Mouse (Mus musculus): ENCODE data around the gene Nhlrc4. TPM values are rescaled to one million over a fixed set of nuclear protein-coding genes. Genes with fewer than 3 reads are reported as not detected.

Gene Nhlrc4
- total RNA-seq, 2 experiments from 2014 or later, result not detected

Other genes starting within 250 kb of the Nhlrc4 start
Only the 30 nearest of the 32 such genes appear.
- gene Rpusd1, start 217.3 kb downstream of the Nhlrc4 start, total RNA-seq (2015), result 6.0 and 7.0 TPM in 2 replicates
- 3.9 TPM in 2 replicates for gene Rpusd1, start 217.3 kb downstream of the Nhlrc4 start, total RNA-seq (2017)
- 0.16 TPM in 1 of 2 replicates, not detected in the other for gene Mslnl, start 208.9 kb downstream of the Nhlrc4 start, total RNA-seq (2015)
- gene Mslnl, start 208.9 kb downstream of the Nhlrc4 start, total RNA-seq (2017), result not detected in 2 replicates
- not detected in 2 replicates for gene Msln, start 190.6 kb downstream of the Nhlrc4 start, total RNA-seq (2015)
- gene Msln, start 190.6 kb downstream of the Nhlrc4 start, total RNA-seq (2017), result not detected in 2 replicates
- gene Narfl, start 171.2 kb downstream of the Nhlrc4 start, total RNA-seq (2015), result 11.6 and 14.5 TPM in 2 replicates
- gene Narfl, start 171.2 kb downstream of the Nhlrc4 start, total RNA-seq (2017), result 12.8 and 28.3 TPM in 2 replicates
- 10.3 and 10.5 TPM in 2 replicates for gene Haghl, start 159.3 kb downstream of the Nhlrc4 start, total RNA-seq (2015)
- gene Haghl, start 159.3 kb downstream of the Nhlrc4 start, total RNA-seq (2017), result 10.7 and 15.9 TPM in 2 replicates
- not detected in 2 replicates for gene Ccdc78, start 158.4 kb downstream of the Nhlrc4 start, total RNA-seq (2015)
- 0.16 TPM in 1 of 2 replicates, not detected in the other for gene Ccdc78, start 158.4 kb downstream of the Nhlrc4 start, total RNA-seq (2017)
- 69.7 and 85.6 TPM in 2 replicates for gene Fam173a, start 152.1 kb downstream of the Nhlrc4 start, total RNA-seq (2015)
- gene Fam173a, start 152.1 kb downstream of the Nhlrc4 start, total RNA-seq (2017), result 17.7 and 36.5 TPM in 2 replicates
- gene AC134908.4, start 149.3 kb downstream of the Nhlrc4 start, total RNA-seq (2015), result 0.69 and 7.2 TPM in 2 replicates
- not detected in 2 replicates for gene AC134908.4, start 149.3 kb downstream of the Nhlrc4 start, total RNA-seq (2017)
- 2.6 and 3.2 TPM in 2 replicates for gene Metrn, start 147.8 kb downstream of the Nhlrc4 start, total RNA-seq (2015)
- gene Metrn, start 147.8 kb downstream of the Nhlrc4 start, total RNA-seq (2017), result 8.3 and 11.2 TPM in 2 replicates
- gene Fbxl16, start 135.9 kb downstream of the Nhlrc4 start, total RNA-seq (2015), result not detected in 2 replicates
- gene Fbxl16, start 135.9 kb downstream of the Nhlrc4 start, total RNA-seq (2017), result not detected in 2 replicates
- gene Wdr24, start 121.3 kb downstream of the Nhlrc4 start, total RNA-seq (2015), result 4.6 and 6.9 TPM in 2 replicates
- 12.3 and 15.1 TPM in 2 replicates for gene Wdr24, start 121.3 kb downstream of the Nhlrc4 start, total RNA-seq (2017)
- 6.0 and 7.7 TPM in 2 replicates for gene Jmjd8, start 116.1 kb downstream of the Nhlrc4 start, total RNA-seq (2015)
- 10.6 and 14.4 TPM in 2 replicates for gene Jmjd8, start 116.1 kb downstream of the Nhlrc4 start, total RNA-seq (2017)
- 48.4 and 54.7 TPM in 2 replicates for gene Stub1, start 111.6 kb downstream of the Nhlrc4 start, total RNA-seq (2015)
- gene Stub1, start 111.6 kb downstream of the Nhlrc4 start, total RNA-seq (2017), result 62.6 and 67.6 TPM in 2 replicates
- 0.98 and 1.4 TPM in 2 replicates for gene Rhbdl1, start 107.7 kb downstream of the Nhlrc4 start, total RNA-seq (2015)
- 0.55 and 0.69 TPM in 2 replicates for gene Rhbdl1, start 107.7 kb downstream of the Nhlrc4 start, total RNA-seq (2017)
- 0.07 TPM in 1 of 2 replicates, not detected in the other for gene Gm20683, start 103.2 kb downstream of the Nhlrc4 start, total RNA-seq (2015)
- 0.33 TPM in 1 of 2 replicates, not detected in the other for gene Gm20683, start 103.2 kb downstream of the Nhlrc4 start, total RNA-seq (2017)
- 14.0 and 15.6 TPM in 2 replicates for gene Rhot2, start 100.1 kb downstream of the Nhlrc4 start, total RNA-seq (2015)
- gene Rhot2, start 100.1 kb downstream of the Nhlrc4 start, total RNA-seq (2017), result 13.9 and 30.4 TPM in 2 replicates
- gene Wdr90, start 83.5 kb downstream of the Nhlrc4 start, total RNA-seq (2015), result 17.3 and 19.3 TPM in 2 replicates
- 7.8 and 9.5 TPM in 2 replicates for gene Wdr90, start 83.5 kb downstream of the Nhlrc4 start, total RNA-seq (2017)
- 1.8 and 3.5 TPM in 2 replicates for gene Mcrip2, start 76.2 kb downstream of the Nhlrc4 start, total RNA-seq (2015)
- gene Mcrip2, start 76.2 kb downstream of the Nhlrc4 start, total RNA-seq (2017), result 3.1 and 4.1 TPM in 2 replicates
- 18.9 and 20.3 TPM in 2 replicates for gene Mettl26, start 69.9 kb downstream of the Nhlrc4 start, total RNA-seq (2015)
- gene Mettl26, start 69.9 kb downstream of the Nhlrc4 start, total RNA-seq (2017), result 3.7 and 6.0 TPM in 2 replicates
- gene Wfikkn1, start 64.1 kb downstream of the Nhlrc4 start, total RNA-seq (2015), result 1.0 and 1.6 TPM in 2 replicates
- 0.04 and 0.15 TPM in 2 replicates for gene Wfikkn1, start 64.1 kb downstream of the Nhlrc4 start, total RNA-seq (2017)
- 7.9 and 12.8 TPM in 2 replicates for gene Rab40c, start 25.2 kb downstream of the Nhlrc4 start, total RNA-seq (2015)
- 9.1 and 16.1 TPM in 2 replicates for gene Rab40c, start 25.2 kb downstream of the Nhlrc4 start, total RNA-seq (2017)
- gene Pigq, start within 50 bp of the Nhlrc4 start, total RNA-seq (2015), result 44.2 and 45.2 TPM in 2 replicates
- 33.8 and 36.5 TPM in 2 replicates for gene Pigq, start within 50 bp of the Nhlrc4 start, total RNA-seq (2017)
- gene A930017K11Rik, start 7.6 kb upstream of the Nhlrc4 start, total RNA-seq (2015), result not detected in 2 replicates
- not detected in 2 replicates for gene A930017K11Rik, start 7.6 kb upstream of the Nhlrc4 start, total RNA-seq (2017)
- gene Capn15, start 40.8 kb upstream of the Nhlrc4 start, total RNA-seq (2015), result 9.1 and 10.4 TPM in 2 replicates
- 3.5 and 3.7 TPM in 2 replicates for gene Capn15, start 40.8 kb upstream of the Nhlrc4 start, total RNA-seq (2017)
- 0.71 and 1.3 TPM in 2 replicates for gene Rab11fip3, start 124.6 kb upstream of the Nhlrc4 start, total RNA-seq (2015)
- 0.70 and 2.5 TPM in 2 replicates for gene Rab11fip3, start 124.6 kb upstream of the Nhlrc4 start, total RNA-seq (2017)
- gene Decr2, start 145.4 kb upstream of the Nhlrc4 start, total RNA-seq (2015), result 4.8 and 5.0 TPM in 2 replicates
- gene Decr2, start 145.4 kb upstream of the Nhlrc4 start, total RNA-seq (2017), result 11.9 and 13.3 TPM in 2 replicates
- gene Nme4, start 150.6 kb upstream of the Nhlrc4 start, total RNA-seq (2015), result 2.3 and 3.5 TPM in 2 replicates
- gene Nme4, start 150.6 kb upstream of the Nhlrc4 start, total RNA-seq (2017), result 4.2 and 8.2 TPM in 2 replicates
- gene Tmem8, start 168.3 kb upstream of the Nhlrc4 start, total RNA-seq (2015), result 13.1 and 20.1 TPM in 2 replicates
- gene Tmem8, start 168.3 kb upstream of the Nhlrc4 start, total RNA-seq (2017), result 11.6 and 14.8 TPM in 2 replicates
- gene Mrpl28, start 178.5 kb upstream of the Nhlrc4 start, total RNA-seq (2015), result 74.1 and 78.0 TPM in 2 replicates
- 35.1 and 35.4 TPM in 2 replicates for gene Mrpl28, start 178.5 kb upstream of the Nhlrc4 start, total RNA-seq (2017)
- gene Axin1, start 193.7 kb upstream of the Nhlrc4 start, total RNA-seq (2015), result 24.2 and 31.9 TPM in 2 replicates
- 176 and 255 TPM in 2 replicates for gene Axin1, start 193.7 kb upstream of the Nhlrc4 start, total RNA-seq (2017)